Mouse (Mus musculus) ES-Bruce4 (cell line): ENCODE measurements around the gene Lamc3.

Experiments used
- CTCF ChIP-seq: IDR thresholded peaks from one replicate; pipeline ENCODE4 v1.8.1; 2011; ENCODE audit warnings: low read depth, low read length
- POLR2A ChIP-seq: IDR thresholded peaks from one replicate; pipeline ENCODE4 v1.8.1; 2011; ENCODE audit warnings: low read length; ENCODE audit not compliant: insufficient read depth

DNA sequence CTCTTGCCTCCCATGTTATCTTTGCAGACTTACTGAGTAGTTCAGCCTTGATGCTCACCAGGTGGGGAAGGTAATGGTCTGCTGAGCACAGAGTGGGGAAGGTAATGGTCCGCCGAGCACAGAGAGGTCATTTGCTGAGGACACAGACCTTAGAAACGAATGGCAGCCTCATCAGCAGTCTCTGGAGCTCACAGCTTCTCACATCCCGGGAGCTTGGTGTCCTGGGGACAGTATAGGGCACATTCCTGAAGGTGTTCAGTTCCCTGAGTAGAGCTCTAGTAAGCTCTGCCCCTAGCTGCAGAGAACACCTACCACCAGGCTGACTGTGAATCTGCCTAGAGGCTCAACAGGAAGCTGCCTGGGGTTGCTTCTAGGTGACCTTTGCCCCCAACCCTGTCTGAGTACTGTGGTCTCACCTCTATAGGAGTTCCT, 74.7 kb downstream of the Lamc3 start:
- TF ChIP-seq CTCF: no peak
- TF ChIP-seq POLR2A: no peak
